Mouse (Mus musculus): ENCODE measurements around the gene Gar1. TPM values are rescaled to one million over a fixed set of nuclear protein-coding genes. Genes with fewer than 3 reads are reported as not detected.
A peak's percentile ranks its signal among the peaks of the same experiment; 100 is the strongest.

Gar1 gene
- total and polyA plus RNA-seq, 3 experiments, result 42.5 to 141 (median 87.1) TPM

GRCm38 (mm10) chr3:129823293-129823692 lies 7.9 kb downstream of the Gar1 start:
- DNase-seq (ENCODE audit: low spot score) (peak; percentile 49), ATAC-seq (ENCODE audit: extremely low read depth, insufficient number of reproducible peaks, low FRiP score, poor library complexity, severe bottlenecking) (peak; percentile 65)
- Histone ChIP-seq H3K36me3 (replicated peaks) (peaks cover 85% of the 10 kb centered on the region), H3K27me3 (ENCODE audit: insufficient read depth, low read length) (no peaks in the 10 kb centered on the region), H3K4me3 (ENCODE audit: low read depth, low read length) (no peak overlapping the region), H3K4me1 (ENCODE audit: insufficient read depth, low read depth, low read length) (peaks cover 20% of the 10 kb centered on the region), H3K9me3 (replicated peaks) (no peaks in the 10 kb centered on the region)
- TF ChIP-seq CTCF (IDR thresholded peaks at IDR 0.05; ENCODE audit: low read depth, low read length) (0 out of 2 replicates have a peak, but pooled peaks have one; percentile 10), GATA2 (IDR thresholded peaks at IDR 0.05; ENCODE audit: borderline replicate concordance, low read depth, low read length) (no peak), GATA1 (IDR thresholded peaks at IDR 0.05; ENCODE audit: borderline replicate concordance, low read length) (no peak), TAL1 (conservative IDR thresholded peaks at IDR 0.05; ENCODE audit: low read depth, low read length) (no peak), POLR2AphosphoS5 (IDR thresholded peaks at IDR 0.05; ENCODE audit: insufficient replicate concordance, low read depth, low read length) (no peak)

- DNase-seq (ENCODE audit: low spot score) (no peak), ATAC-seq (ENCODE audit: extremely low read depth, insufficient number of reproducible peaks, low FRiP score, poor library complexity, severe bottlenecking) (no peak)
- H3K9me3 ChIP-seq (replicated peaks), result no peaks in the 10 kb centered on the region
- H3K4me1 ChIP-seq (ENCODE audit: insufficient read depth, low read depth, low read length), result peaks cover 10% of the 10 kb centered on the region
- TF ChIP-seq CTCF (IDR thresholded peaks at IDR 0.05; ENCODE audit: low read depth, low read length) (no peak), TAL1 (conservative IDR thresholded peaks at IDR 0.05; ENCODE audit: low read depth, low read length) (no peak), POLR2AphosphoS5 (IDR thresholded peaks at IDR 0.05; ENCODE audit: insufficient replicate concordance, low read depth, low read length) (no peak), GATA1 (IDR thresholded peaks at IDR 0.05; ENCODE audit: borderline replicate concordance, low read length) (no peak), GATA2 (IDR thresholded peaks at IDR 0.05; ENCODE audit: borderline replicate concordance, low read depth, low read length) (no peak)
- H3K36me3 ChIP-seq (replicated peaks), result peaks cover 77% of the 10 kb centered on the region
- H3K27me3 ChIP-seq (ENCODE audit: insufficient read depth, low read length), result no peaks in the 10 kb centered on the region
- no peak within 1 kb of the TSS for H3K4me3 ChIP-seq (ENCODE audit: low read depth, low read length)
Measured at GRCm38 (mm10) chr3:129822206-129822775, 8.9 kb downstream of the Gar1 start, which contains the start of gene Rrh. Rrh (minus strand) TSS chr3:129822587.

- ATAC-seq (ENCODE audit: extremely low read depth, insufficient number of reproducible peaks, low FRiP score, poor library complexity, severe bottlenecking) (no peak), DNase-seq (ENCODE audit: low spot score) (no peak)
- Histone ChIP-seq H3K4me1 (ENCODE audit: insufficient read depth, low read depth, low read length) (peaks cover 8% of the 10 kb centered on the region), H3K27me3 (ENCODE audit: insufficient read depth, low read length) (no peaks in the 10 kb centered on the region), H3K4me3 (ENCODE audit: low read depth, low read length) (no peak overlapping the region), H3K9me3 (replicated peaks) (no peaks in the 10 kb centered on the region), H3K36me3 (replicated peaks) (peaks cover 73% of the 10 kb centered on the region)
- TF ChIP-seq POLR2AphosphoS5 (IDR thresholded peaks at IDR 0.05; ENCODE audit: insufficient replicate concordance, low read depth, low read length) (no peak), GATA1 (IDR thresholded peaks at IDR 0.05; ENCODE audit: borderline replicate concordance, low read length) (no peak), CTCF (IDR thresholded peaks at IDR 0.05; ENCODE audit: low read depth, low read length) (no peak), TAL1 (conservative IDR thresholded peaks at IDR 0.05; ENCODE audit: low read depth, low read length) (no peak), GATA2 (IDR thresholded peaks at IDR 0.05; ENCODE audit: borderline replicate concordance, low read depth, low read length) (no peak)
Measured at GRCm38 (mm10) chr3:129821736-129822135, 9.5 kb downstream of the Gar1 start.

GRCm38 (mm10) chr3:129820847-129821246 lies 10.3 kb downstream of the Gar1 start:
- DNase-seq (ENCODE audit: low spot score) (no peak), ATAC-seq (ENCODE audit: extremely low read depth, insufficient number of reproducible peaks, low FRiP score, poor library complexity, severe bottlenecking) (no peak)
- TF ChIP-seq GATA2 (IDR thresholded peaks at IDR 0.05; ENCODE audit: borderline replicate concordance, low read depth, low read length) (no peak), GATA1 (IDR thresholded peaks at IDR 0.05; ENCODE audit: borderline replicate concordance, low read length) (no peak), CTCF (IDR thresholded peaks at IDR 0.05; ENCODE audit: low read depth, low read length) (no peak)
- Histone ChIP-seq H3K4me1 (ENCODE audit: insufficient read depth, low read depth, low read length) (peaks cover 6% of the 10 kb centered on the region; the same call in 1 of the 2 replicates), H3K36me3 (replicated peaks) (peaks cover 64% of the 10 kb centered on the region), H3K9me3 (replicated peaks) (no peaks in the 10 kb centered on the region), H3K27me3 (ENCODE audit: insufficient read depth, low read length) (no peaks in the 10 kb centered on the region), H3K4me3 (ENCODE audit: low read depth, low read length) (no peak overlapping the region)

GRCm38 (mm10) chr3:129803765-129804164 lies 27.4 kb downstream of the Gar1 start, which contains the start of gene Lrit3:
Lrit3 (minus strand) TSS chr3:129804030.
- no peak for TF ChIP-seq TAL1 (conservative IDR thresholded peaks at IDR 0.05; ENCODE audit: low read depth, low read length)
- TF ChIP-seq POLR2AphosphoS5 (IDR thresholded peaks at IDR 0.05; ENCODE audit: insufficient replicate concordance, low read depth, low read length), result no peak
- no peak for TF ChIP-seq GATA2 (IDR thresholded peaks at IDR 0.05; ENCODE audit: borderline replicate concordance, low read depth, low read length)
- no peak for TF ChIP-seq CTCF (IDR thresholded peaks at IDR 0.05; ENCODE audit: low read depth, low read length)
- TF ChIP-seq GATA1 (IDR thresholded peaks at IDR 0.05; ENCODE audit: borderline replicate concordance, low read length), result no peak
- Histone ChIP-seq H3K27me3 (ENCODE audit: insufficient read depth, low read length) (no peaks in the 10 kb centered on the region), H3K36me3 (replicated peaks) (no peaks in the 10 kb centered on the region), H3K9me3 (replicated peaks) (no peaks in the 10 kb centered on the region), H3K4me3 (ENCODE audit: low read depth, low read length) (no peak within 1 kb of the TSS), H3K4me1 (ENCODE audit: insufficient read depth, low read depth, low read length) (no peaks in the 10 kb centered on the region)
- DNase-seq (ENCODE audit: low spot score) (no peak), ATAC-seq (ENCODE audit: extremely low read depth, insufficient number of reproducible peaks, low FRiP score, poor library complexity, severe bottlenecking) (no peak)

GRCm38 (mm10) chr3:129799011-129799410 lies 32.2 kb downstream of the Gar1 start:
- Histone ChIP-seq H3K27me3 (ENCODE audit: insufficient read depth, low read length) (no peaks in the 10 kb centered on the region), H3K4me3 (ENCODE audit: low read depth, low read length) (no peak overlapping the region), H3K36me3 (replicated peaks) (no peaks in the 10 kb centered on the region), H3K4me1 (ENCODE audit: insufficient read depth, low read depth, low read length) (no peaks in the 10 kb centered on the region), H3K9me3 (replicated peaks) (no peaks in the 10 kb centered on the region)
- ATAC-seq (ENCODE audit: extremely low read depth, insufficient number of reproducible peaks, low FRiP score, poor library complexity, severe bottlenecking) (no peak), DNase-seq (ENCODE audit: low spot score) (no peak)
- TF ChIP-seq GATA2 (IDR thresholded peaks at IDR 0.05; ENCODE audit: borderline replicate concordance, low read depth, low read length) (no peak), CTCF (IDR thresholded peaks at IDR 0.05; ENCODE audit: low read depth, low read length) (no peak), POLR2AphosphoS5 (IDR thresholded peaks at IDR 0.05; ENCODE audit: insufficient replicate concordance, low read depth, low read length) (no peak), TAL1 (conservative IDR thresholded peaks at IDR 0.05; ENCODE audit: low read depth, low read length) (no peak), GATA1 (IDR thresholded peaks at IDR 0.05; ENCODE audit: borderline replicate concordance, low read length) (no peak)

All from G1E (cell line).